Mouse (Mus musculus) MEL (cell line): ENCODE measurements around the gene Alkbh7. TPM values are rescaled to one million over a fixed set of nuclear protein-coding genes. Genes with fewer than 3 reads are reported as not detected.

Source experiments
- DNase-seq: peaks from one replicate; pipeline ENCODE4 v3.0.0; 2011; ENCODE audit warnings: low read depth, low spot score
- H3K27ac ChIP-seq: 2 replicates; pipeline ENCODE4 v1.5.1; 2012; ENCODE audit warnings: low read depth, mild to moderate bottlenecking, control low read depth, low read length, moderate library complexity; ENCODE audit not compliant: control insufficient read depth
- H3K27me3 ChIP-seq, 2 experiments: fragments of 150-350 bp in 1 of 2; sonication (generic) in 1 of 2; 2 replicates each; pipeline ENCODE4 v1.6.1; 2012; ENCODE audit warnings: low read length in 2 of 2, mild to moderate bottlenecking in 2 of 2, improper control_type of control experiment in 1 of 2, moderate library complexity in 1 of 2; ENCODE audit not compliant: insufficient read depth in 2 of 2, control insufficient read depth in 1 of 2
- H3K36me3 ChIP-seq, 2 experiments: 2 replicates each; pipeline ENCODE4 v1.6.1; 2012 to 2014; ENCODE audit warnings: low read length in 2 of 2, improper control_type of control experiment in 1 of 2, inconsistent platforms in 1 of 2, mild to moderate bottlenecking in 1 of 2; ENCODE audit not compliant: insufficient read depth in 2 of 2, control insufficient read depth in 1 of 2
- H3K4me1 ChIP-seq, 2 experiments: fragments of 150-350 bp in 1 of 2; sonication (generic) in 1 of 2; 2 replicates each; pipeline ENCODE4 v1.6.1; 2012; ENCODE audit warnings: low read length in 2 of 2, improper control_type of control experiment in 1 of 2, mild to moderate bottlenecking in 1 of 2; ENCODE audit not compliant: insufficient read depth in 2 of 2, control insufficient read depth in 1 of 2
- H3K4me3 ChIP-seq, 2 experiments: fragments of 150-350 bp in 1 of 2; sonication (generic) in 1 of 2; 2 replicates each; pipeline ENCODE4 v1.5.1; 2012; ENCODE audit warnings: low read depth in 2 of 2, low read length in 2 of 2, mild to moderate bottlenecking in 2 of 2, moderate library complexity in 2 of 2, control low read depth in 1 of 2, improper control_type of control experiment in 1 of 2; ENCODE audit not compliant: control insufficient read depth in 1 of 2, insufficient read depth in 1 of 2
- H3K79me2 ChIP-seq: 2 replicates; pipeline ENCODE4 v1.6.1; 2012; ENCODE audit warnings: mild to moderate bottlenecking, low read length, moderate library complexity; ENCODE audit not compliant: control insufficient read depth, poor library complexity, insufficient read depth
- H3K9ac ChIP-seq: 2 replicates; pipeline ENCODE4 v1.6.1; 2012; ENCODE audit warnings: low read depth, mild to moderate bottlenecking, control low read depth, low read length, moderate library complexity; ENCODE audit not compliant: control insufficient read depth, poor library complexity, severe bottlenecking
- H3K9me3 ChIP-seq: fragments of 150-350 bp; sonication (generic); replicated peaks from 2 replicates; pipeline ENCODE4 v1.6.1; 2012; ENCODE audit warnings: mild to moderate bottlenecking, low read length, improper control_type of control experiment, moderate library complexity; ENCODE audit not compliant: insufficient read depth
- BHLHE40 ChIP-seq: IDR thresholded peaks from 2 replicates; pipeline ENCODE4 v1.6.1; 2012; ENCODE audit warnings: low read depth, mild to moderate bottlenecking, inconsistent platforms, low read length, improper control_type of control experiment, borderline replicate concordance
- CHD2 ChIP-seq: IDR thresholded peaks from 2 replicates; pipeline ENCODE4 v1.6.1; 2011; ENCODE audit warnings: low read length, improper control_type of control experiment
- CTCF ChIP-seq, 3 experiments: IDR thresholded peaks in 2 of 3; conservative IDR thresholded peaks in 1 of 3; 2 replicates each; pipeline ENCODE4 v1.5.1; 2011 to 2012; ENCODE audit warnings: low read length in 3 of 3, low read depth in 2 of 3, mild to moderate bottlenecking in 2 of 3, improper control_type of control experiment in 1 of 3, inconsistent platforms in 1 of 3, mixed read lengths in 1 of 3, moderate library complexity in 1 of 3; ENCODE audit not compliant: control insufficient read depth in 1 of 3, insufficient read depth in 1 of 3, poor library complexity in 1 of 3, severe bottlenecking in 1 of 3
- ELF1 ChIP-seq: IDR thresholded peaks from 2 replicates; pipeline ENCODE4 v1.6.1; 2014; ENCODE audit warnings: low read depth, mild to moderate bottlenecking, inconsistent platforms, low read length, improper control_type of control experiment, moderate library complexity
- ETS1 ChIP-seq: IDR thresholded peaks from 2 replicates; pipeline ENCODE4 v1.6.1; 2012; ENCODE audit warnings: low read depth, mild to moderate bottlenecking, inconsistent platforms, low read length, improper control_type of control experiment, moderate library complexity
- GATA1 ChIP-seq: IDR thresholded peaks from 2 replicates; pipeline ENCODE4 v1.6.1; 2011; ENCODE audit warnings: low read depth, low read length, improper control_type of control experiment
- HCFC1 ChIP-seq: IDR thresholded peaks from 2 replicates; pipeline ENCODE4 v1.6.1; 2012; ENCODE audit warnings: low read depth, mild to moderate bottlenecking, inconsistent platforms, low read length, improper control_type of control experiment, moderate library complexity
- JUND ChIP-seq: IDR thresholded peaks from 2 replicates; pipeline ENCODE4 v1.6.1; 2011; ENCODE audit warnings: low read depth, mild to moderate bottlenecking, improper control_type of control experiment, low read length
- KAT2A ChIP-seq: conservative IDR thresholded peaks from 2 replicates; pipeline ENCODE4 v1.6.1; 2012; ENCODE audit warnings: low read depth, low read length, improper control_type of control experiment, inconsistent platforms
- MAFK ChIP-seq: IDR thresholded peaks from 2 replicates; pipeline ENCODE4 v1.6.1; 2011; ENCODE audit warnings: low read depth, mild to moderate bottlenecking, low read length, improper control_type of control experiment, borderline replicate concordance
- MAZ ChIP-seq: IDR thresholded peaks from 2 replicates; pipeline ENCODE4 v1.6.1; 2012; ENCODE audit warnings: low read depth, mild to moderate bottlenecking, inconsistent platforms, low read length, improper control_type of control experiment
- MXI1 ChIP-seq: IDR thresholded peaks from 2 replicates; pipeline ENCODE4 v1.6.1; 2011; ENCODE audit warnings: mild to moderate bottlenecking, low read depth, low read length, improper control_type of control experiment
- MYC ChIP-seq: IDR thresholded peaks from 2 replicates; pipeline ENCODE4 v1.6.1; 2011; ENCODE audit warnings: low read depth, mild to moderate bottlenecking, low read length, improper control_type of control experiment, moderate library complexity
- NELFE ChIP-seq: IDR thresholded peaks from 2 replicates; pipeline ENCODE4 v1.6.1; 2011; ENCODE audit warnings: low read depth, low read length, improper control_type of control experiment
- NRF1 ChIP-seq: IDR thresholded peaks from 2 replicates; pipeline ENCODE4 v1.6.1; 2014; ENCODE audit warnings: low read depth, mild to moderate bottlenecking, inconsistent platforms, low read length, improper control_type of control experiment, moderate library complexity; ENCODE audit not compliant: poor library complexity, insufficient read depth, severe bottlenecking
- POLR2A ChIP-seq, 2 experiments: IDR thresholded peaks; 2 replicates each; pipeline ENCODE4 v1.6.1; 2011 to 2012; ENCODE audit warnings: low read length in 2 of 2, mild to moderate bottlenecking in 2 of 2, control low read depth in 1 of 2, improper control_type of control experiment in 1 of 2, low read depth in 1 of 2, moderate library complexity in 1 of 2; ENCODE audit not compliant: control insufficient read depth in 1 of 2, insufficient read depth in 1 of 2, poor library complexity in 1 of 2
- POLR2AphosphoS2 ChIP-seq: IDR thresholded peaks from 2 replicates; pipeline ENCODE4 v1.6.1; 2011; ENCODE audit warnings: low read length, improper control_type of control experiment
- POLR2AphosphoS5 ChIP-seq: IDR thresholded peaks from 2 replicates; pipeline ENCODE4 v1.6.1; 2012; ENCODE audit warnings: low read depth, borderline replicate concordance, mild to moderate bottlenecking, inconsistent platforms, low read length, moderate library complexity, mixed read lengths
- RAD21 ChIP-seq: IDR thresholded peaks from 2 replicates; pipeline ENCODE4 v1.6.1; 2011; ENCODE audit warnings: mild to moderate bottlenecking, low read depth, low read length, improper control_type of control experiment
- RCOR1 ChIP-seq: IDR thresholded peaks from 2 replicates; pipeline ENCODE4 v1.6.1; 2012; ENCODE audit warnings: low read depth, mild to moderate bottlenecking, inconsistent platforms, low read length, improper control_type of control experiment
- SIN3A ChIP-seq: IDR thresholded peaks from 2 replicates; pipeline ENCODE4 v1.6.1; 2012; ENCODE audit warnings: low read length, improper control_type of control experiment, inconsistent platforms
- SMC3 ChIP-seq: IDR thresholded peaks from 2 replicates; pipeline ENCODE4 v1.6.1; 2011; ENCODE audit warnings: low read depth, low read length, improper control_type of control experiment
- TAL1 ChIP-seq: IDR thresholded peaks from 2 replicates; pipeline ENCODE4 v1.6.1; 2012; ENCODE audit warnings: mild to moderate bottlenecking, inconsistent platforms, low read length, moderate library complexity, mixed read lengths
- TBP ChIP-seq: IDR thresholded peaks from 2 replicates; pipeline ENCODE4 v1.8.0; 2011; ENCODE audit warnings: low read depth, low read length, improper control_type of control experiment
- TCF12 ChIP-seq: IDR thresholded peaks from 2 replicates; pipeline ENCODE4 v1.6.1; 2014; ENCODE audit warnings: low read depth, mild to moderate bottlenecking, inconsistent platforms, low read length, improper control_type of control experiment, moderate library complexity
- UBTF ChIP-seq: IDR thresholded peaks from 2 replicates; pipeline ENCODE4 v1.6.1; 2012; ENCODE audit warnings: low read depth, mild to moderate bottlenecking, inconsistent platforms, low read length, improper control_type of control experiment, moderate library complexity, borderline replicate concordance; ENCODE audit not compliant: insufficient read depth
- USF1 ChIP-seq: IDR thresholded peaks from 2 replicates; pipeline ENCODE4 v1.6.1; 2014; ENCODE audit warnings: low read depth, mild to moderate bottlenecking, inconsistent platforms, low read length, improper control_type of control experiment, moderate library complexity
- USF2 ChIP-seq, 2 experiments: IDR thresholded peaks; 2 replicates each; pipeline ENCODE4 v1.6.1; 2011 to 2012; ENCODE audit warnings: improper control_type of control experiment in 2 of 2, low read length in 2 of 2, borderline replicate concordance in 1 of 2, inconsistent platforms in 1 of 2, low read depth in 1 of 2, mild to moderate bottlenecking in 1 of 2; ENCODE audit not compliant: insufficient read depth in 1 of 2
- ZC3H11A ChIP-seq: IDR thresholded peaks from 2 replicates; pipeline ENCODE4 v1.6.1; 2012; ENCODE audit warnings: low read depth, mild to moderate bottlenecking, inconsistent platforms, low read length, improper control_type of control experiment
- ZKSCAN1 ChIP-seq: IDR thresholded peaks from 2 replicates; pipeline ENCODE4 v1.6.1; 2012; ENCODE audit warnings: low read depth, mild to moderate bottlenecking, inconsistent platforms, low read length, improper control_type of control experiment, moderate library complexity
- ZMIZ1 ChIP-seq: IDR thresholded peaks from 2 replicates; pipeline ENCODE4 v1.6.1; 2012; ENCODE audit warnings: low read depth, mild to moderate bottlenecking, inconsistent platforms, low read length, improper control_type of control experiment, moderate library complexity
- ZNF384 ChIP-seq: IDR thresholded peaks from 2 replicates; pipeline ENCODE4 v1.6.1; 2012; ENCODE audit warnings: low read depth, mild to moderate bottlenecking, inconsistent platforms, low read length, improper control_type of control experiment
- polyA plus RNA-seq, 2 experiments: library from polyadenylated mRNA; stranded (reverse) in 1 of 2; unstranded in 1 of 2; fragments of >175 nt in 1 of 2; fragments of >200 nt in 1 of 2; gene quantifications; 2 replicates each; pipeline versions ENCODE4 v1.2.1 to v1.2.4; 2012; ENCODE audit warnings: low replicate concordance in 2 of 2, low read depth in 1 of 2; ENCODE audit not compliant: insufficient read length in 2 of 2, insufficient read depth in 1 of 2, missing spikeins in 1 of 2
- total RNA-seq: library from RNA; depleted of rRNA; stranded (reverse); fragments of 300-350 nt; gene quantifications from 2 replicates; pipeline ENCODE4 v1.2.3, GENCODE M21; 2012

Alkbh7 gene
- total and polyA plus RNA-seq, 3 experiments, result 18.9 to 26.4 TPM; not detected in 1

GRCm38 (mm10) chr17:57001228-57001627 is 4.1 kb downstream of the Alkbh7 start:
- Histone ChIP-seq H3K4me3 (no peak overlapping the region), H3K9me3 (no peaks in the 10 kb centered on the region), H3K9ac (no peak overlapping the region), H3K27me3 (no peaks in the 10 kb centered on the region), H3K4me1 (peaks cover 3 to 28% of the 10 kb centered on the region in 2 experiments; a peak in 3 of 4 replicates), H3K79me2 (no peaks in the 10 kb centered on the region), H3K27ac (no peak overlapping the region), H3K36me3 (peaks cover 2 to 15% of the 10 kb centered on the region in 2 experiments; a peak in 3 of 4 replicates)
- TF ChIP-seq NRF1 (no peak), RAD21 (no peak), SMC3 (no peak), HCFC1 (no peak), MAFK (no peak), USF2 (IDR thresholded peaks at IDR 0.05; ENCODE audit: borderline replicate concordance in 1 of 2, insufficient read depth in 1 of 2, low read depth in 1 of 2, low read length in 2 of 2) (no peak), MYC (no peak), ZNF384 (no peak), BHLHE40 (no peak), USF1 (no peak)
- DNase-seq, result no peak

- H3K9ac ChIP-seq, result no peak overlapping the region
- H3K27me3 ChIP-seq, result no peaks in the 10 kb centered on the region
- H3K79me2 ChIP-seq, result 0 out of 2 replicates have a peak, but pooled peaks cover 1% of the 10 kb centered on the region
- no peaks in the 10 kb centered on the region for H3K9me3 ChIP-seq
- peak overlapping the region; percentile 47 for H3K27ac ChIP-seq
- no peak overlapping the region for H3K4me3 ChIP-seq
- peak; percentile 73 for DNase-seq
- H3K4me1 ChIP-seq, result peaks cover 3 to 20% of the 10 kb centered on the region in 2 experiments; a peak in 3 of 4 replicates
- peaks cover 2 to 15% of the 10 kb centered on the region in 2 experiments; a peak in 3 of 4 replicates for H3K36me3 ChIP-seq
- TF ChIP-seq POLR2A (IDR thresholded peaks at IDR 0.05; ENCODE audit: control insufficient read depth in 1 of 2, insufficient read depth in 1 of 2, low read depth in 1 of 2, low read length in 2 of 2, poor library complexity in 1 of 2) (no peak), MYC (no peak), ZMIZ1 (no peak), ELF1 (no peak), POLR2AphosphoS2 (no peak), ZC3H11A (no peak), RAD21 (no peak), TBP (no peak), ETS1 (no peak), MAFK (no peak), POLR2AphosphoS5 (no peak), CTCF (IDR thresholded peaks at IDR 0.05 in 2 of 3, conservative IDR thresholded peaks at IDR 0.05 in 1 of 3; ENCODE audit: control insufficient read depth in 1 of 3, insufficient read depth in 1 of 3, low read depth in 2 of 3, low read length in 3 of 3, poor library complexity in 1 of 3, severe bottlenecking in 1 of 3) (no peak), JUND (peak; percentile 76; the same call in 1 of the 2 replicates), MAZ (no peak), NELFE (no peak), ZKSCAN1 (no peak), MXI1 (no peak), TAL1 (peak; percentile 93), TCF12 (peak; percentile 29; the same call in 1 of the 2 replicates), SIN3A (no peak), UBTF (no peak), KAT2A (no peak), GATA1 (peak; percentile 70), ZNF384 (no peak), RCOR1 (no peak), CHD2 (no peak)
Observed at GRCm38 (mm10) chr17:57003994-57004393, 6.9 kb downstream of the Alkbh7 start.
